Mouse (Mus musculus) stomach, postnatal 0 days (tissue): ENCODE measurements at regions not wholly inside any gene's neighbourhood (a gene's known extent, or its start where the extent isn't known, plus 50 kb on each side); places are given as distances from the start of the nearest gene placed in this dataset.

Experiments
- ATAC-seq: fragments of 200-750 bp; cut with Nextera tagmentation; 2 replicates; pipeline ENCODE4 v1.8.0; 2017; ENCODE audit not compliant: low FRiP score, low TSS enrichment
- DNase-seq: peaks from one replicate; pipeline ENCODE4 v3.0.0-alpha.2; 2016; ENCODE audit warnings: low spot score
- H3K27ac ChIP-seq: fragments of 300-500 bp; sonication (generic); replicated peaks from 2 replicates; pipeline ENCODE4 v1.5.1; 2014; ENCODE audit warnings: mild to moderate bottlenecking, control low read depth
- H3K27me3 ChIP-seq: fragments of 300-500 bp; sonication (generic); 2 replicates; pipeline ENCODE4 v1.6.1; 2014; ENCODE audit warnings: low read length; ENCODE audit not compliant: control insufficient read depth, insufficient read depth
- H3K36me3 ChIP-seq: fragments of 300-500 bp; sonication (generic); 2 replicates; pipeline ENCODE4 v1.6.1; 2014; ENCODE audit warnings: low read length, mixed read lengths; ENCODE audit not compliant: control insufficient read depth, insufficient read depth
- H3K4me1 ChIP-seq: fragments of 300-500 bp; sonication (generic); replicated peaks from 2 replicates; pipeline ENCODE4 v1.6.1; 2014; ENCODE audit warnings: antibody characterized with exemption; ENCODE audit not compliant: control insufficient read depth, insufficient read depth
- H3K4me2 ChIP-seq: fragments of 300-500 bp; sonication (generic); replicated peaks from 2 replicates; pipeline ENCODE4 v1.6.1; 2014; ENCODE audit warnings: low read depth, mild to moderate bottlenecking, control low read depth, moderate library complexity
- H3K4me3 ChIP-seq: fragments of 300-500 bp; sonication (generic); 2 replicates; pipeline ENCODE4 v1.5.1; 2014; ENCODE audit warnings: low read depth, low read length, control low read depth
- H3K9ac ChIP-seq: fragments of 300-500 bp; sonication (generic); 2 replicates; pipeline ENCODE4 v1.6.1; 2014; ENCODE audit warnings: mild to moderate bottlenecking, low read length, control low read depth, mixed read lengths
- H3K9me3 ChIP-seq: fragments of 300-500 bp; sonication (generic); 2 replicates; pipeline ENCODE4 v1.6.1; 2016; ENCODE audit warnings: low read length; ENCODE audit not compliant: control insufficient read depth
- CTCF ChIP-seq: IDR thresholded peaks from 2 replicates; pipeline ENCODE4 v1.5.1; 2016; ENCODE audit warnings: antibody characterized with exemption, low read depth, mild to moderate bottlenecking, moderate library complexity
- EP300 ChIP-seq: optimal IDR thresholded peaks from 2 replicates; pipeline ENCODE3; 2016; ENCODE audit warnings: antibody characterized with exemption
- WGBS: fragments of 180-500 bp; shearing (Covaris S2); extraction: QIAGEN DNeasy Blood & Tissue Kit; methylation state at CpG from one replicate; pipeline ENCODE4 v1.1.7; 2014; 5-methylcytosine and 5-hydroxymethylcytosine counted together

GRCm38 (mm10) chr6:147774626-147775025 lies 272.4 kb upstream of the Far2 start:
- Histone ChIP-seq H3K4me1 (no peaks in the 10 kb centered on the region), H3K4me3 (no peak overlapping the region), H3K27ac (no peak overlapping the region), H3K9ac (no peak overlapping the region), H3K36me3 (no peaks in the 10 kb centered on the region), H3K9me3 (no peaks in the 10 kb centered on the region), H3K27me3 (no peaks in the 10 kb centered on the region), H3K4me2 (no peak overlapping the region)
- no peak for DNase-seq
- ATAC-seq, result no peak
- TF ChIP-seq CTCF, result no peak
- TF ChIP-seq EP300, result no peak
- 79% methylated on average over 6 of the region's 6 CpGs for WGBS

DNA sequence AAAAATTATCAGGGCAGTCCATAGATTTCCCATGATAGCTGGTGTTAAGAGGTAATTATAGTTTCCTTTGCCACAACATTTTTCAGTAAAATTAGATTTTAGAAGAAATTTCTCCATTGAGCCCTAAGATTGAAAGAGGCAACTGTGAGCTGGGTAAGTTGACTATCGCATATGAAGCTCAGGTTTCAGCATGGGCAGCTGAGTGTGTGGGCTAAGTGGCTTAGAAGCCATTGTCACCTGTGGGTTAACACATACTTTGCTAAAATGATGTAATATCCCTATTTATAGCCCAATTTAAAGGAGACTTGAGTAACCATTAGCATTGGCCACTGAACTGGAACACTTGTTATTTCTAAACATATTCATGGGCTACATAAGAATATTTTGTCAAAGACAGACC lies 267.6 kb upstream of the Far2 start:
- Histone ChIP-seq H3K4me3 (no peak overlapping the region), H3K9me3 (no peaks in the 10 kb centered on the region), H3K9ac (no peak overlapping the region), H3K4me1 (no peaks in the 10 kb centered on the region), H3K27ac (no peak overlapping the region), H3K27me3 (no peaks in the 10 kb centered on the region), H3K4me2 (no peak overlapping the region), H3K36me3 (no peaks in the 10 kb centered on the region)
- DNase-seq, result no peak
- TF ChIP-seq EP300 (no peak), CTCF (no peak)
- ATAC-seq, result no peak
- WGBS, result 97% methylated on average over 1 of the region's 1 CpGs

GRCm38 (mm10) chr6:147784249-147784648 lies 262.8 kb upstream of the Far2 start:
- H3K27me3 ChIP-seq, result no peaks in the 10 kb centered on the region
- DNase-seq (no peak), ATAC-seq (no peak)
- TF ChIP-seq CTCF (no peak), EP300 (no peak)
- H3K4me1 ChIP-seq, result no peaks in the 10 kb centered on the region
- no peak overlapping the region for H3K4me3 ChIP-seq
- no peak overlapping the region for H3K4me2 ChIP-seq
- H3K9ac ChIP-seq, result no peak overlapping the region
- H3K27ac ChIP-seq, result no peak overlapping the region
- no peaks in the 10 kb centered on the region for H3K9me3 ChIP-seq
- 61% methylated on average over 2 of the region's 2 CpGs for WGBS
- H3K36me3 ChIP-seq, result no peaks in the 10 kb centered on the region

DNA sequence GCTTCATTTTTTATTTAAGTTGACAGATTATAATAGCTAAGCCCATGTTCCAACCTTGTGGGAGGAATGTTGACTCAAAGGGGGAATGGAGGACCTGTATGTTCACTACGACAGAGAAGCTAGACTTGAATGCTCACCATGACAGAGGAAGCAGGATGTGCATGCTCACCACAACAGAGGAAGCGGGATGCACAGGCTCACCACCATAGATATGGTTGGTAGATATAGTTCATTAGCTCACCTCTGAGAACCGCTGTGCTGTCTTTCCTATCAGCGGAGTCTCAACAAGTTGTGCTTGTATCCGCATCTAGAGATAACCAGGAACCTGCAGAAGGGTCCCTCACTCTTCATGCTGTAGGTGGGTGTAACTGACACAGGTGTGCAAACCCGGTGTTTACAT lies 262.2 kb upstream of the Far2 start:
- Histone ChIP-seq H3K27ac (no peak overlapping the region), H3K36me3 (no peaks in the 10 kb centered on the region), H3K27me3 (no peaks in the 10 kb centered on the region), H3K9me3 (no peaks in the 10 kb centered on the region), H3K4me2 (no peak overlapping the region), H3K9ac (no peak overlapping the region), H3K4me3 (no peak overlapping the region), H3K4me1 (no peaks in the 10 kb centered on the region)
- ATAC-seq, result no peak
- no peak for DNase-seq
- no peak for TF ChIP-seq CTCF
- TF ChIP-seq EP300, result no peak
- 87% methylated on average over 6 of the region's 6 CpGs for WGBS

GRCm38 (mm10) chr6:147788095-147788494 lies 259.0 kb upstream of the Far2 start:
- no peak for ATAC-seq
- Histone ChIP-seq H3K4me3 (no peak overlapping the region), H3K27ac (no peak overlapping the region), H3K27me3 (no peaks in the 10 kb centered on the region), H3K36me3 (no peaks in the 10 kb centered on the region), H3K4me1 (no peaks in the 10 kb centered on the region), H3K9ac (no peak overlapping the region), H3K9me3 (no peaks in the 10 kb centered on the region), H3K4me2 (no peak overlapping the region)
- 80% methylated on average over 2 of the region's 2 CpGs for whole genome bisulfite sequencing
- DNase-seq, result no peak
- TF ChIP-seq CTCF, result no peak
- no peak for TF ChIP-seq EP300

DNA sequence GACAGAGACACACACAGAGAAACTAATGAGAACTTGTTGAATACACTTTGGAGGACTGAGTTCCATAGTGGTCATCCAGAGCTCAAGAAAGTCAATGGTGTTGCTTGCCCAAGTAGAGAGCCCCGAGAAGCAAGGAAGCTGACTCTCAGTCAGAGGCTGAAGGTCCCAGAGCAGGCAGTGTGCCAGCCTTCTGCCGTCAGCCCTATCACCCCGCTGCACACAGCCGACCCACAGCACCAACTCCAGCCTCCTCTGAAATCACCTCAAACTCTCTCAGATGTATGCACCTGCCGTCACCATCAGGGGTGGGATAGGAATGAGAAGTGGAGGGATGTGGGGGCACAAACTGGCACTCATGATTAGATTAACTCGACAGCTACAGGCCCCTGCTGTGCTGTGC lies 257.9 kb upstream of the Far2 start:
- no peaks in the 10 kb centered on the region for H3K27me3 ChIP-seq
- H3K9me3 ChIP-seq, result no peaks in the 10 kb centered on the region
- no peak overlapping the region for H3K4me2 ChIP-seq
- DNase-seq (no peak), ATAC-seq (no peak)
- H3K9ac ChIP-seq, result no peak overlapping the region
- no peak overlapping the region for H3K4me3 ChIP-seq
- no peak overlapping the region for H3K27ac ChIP-seq
- no peaks in the 10 kb centered on the region for H3K36me3 ChIP-seq
- H3K4me1 ChIP-seq, result no peaks in the 10 kb centered on the region
- WGBS, result 68% methylated on average over 6 of the region's 6 CpGs
- TF ChIP-seq CTCF (no peak), EP300 (no peak)

DNA sequence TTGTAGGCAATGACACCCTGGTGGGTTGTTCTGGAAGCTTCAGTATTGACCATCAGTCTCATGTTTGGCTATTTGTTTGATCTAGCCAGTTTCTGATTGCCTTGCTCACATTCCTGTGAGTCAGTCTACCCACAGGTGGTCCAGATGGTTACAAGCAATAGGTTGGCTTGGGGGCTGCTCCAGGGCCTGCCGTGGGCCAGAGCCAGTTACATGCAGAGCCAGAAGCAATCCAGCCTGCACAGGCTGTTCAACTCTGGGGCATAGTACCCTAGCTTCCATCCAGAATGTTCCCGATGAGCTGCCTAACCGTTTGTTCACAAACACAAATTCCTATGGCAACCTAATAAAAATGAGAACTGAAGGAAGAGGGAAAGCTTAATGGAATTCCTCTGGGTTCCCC lies 253.2 kb upstream of the Far2 start:
- H3K9me3 ChIP-seq, result no peaks in the 10 kb centered on the region
- no peak overlapping the region for H3K9ac ChIP-seq
- no peak for TF ChIP-seq CTCF
- no peak for TF ChIP-seq EP300
- no peak for DNase-seq
- no peak for ATAC-seq
- no peak overlapping the region for H3K27ac ChIP-seq
- H3K4me3 ChIP-seq, result no peak overlapping the region
- no peaks in the 10 kb centered on the region for H3K27me3 ChIP-seq
- H3K4me1 ChIP-seq, result no peaks in the 10 kb centered on the region
- WGBS, result 53% methylated on average over 3 of the region's 3 CpGs
- H3K36me3 ChIP-seq, result no peaks in the 10 kb centered on the region
- no peak overlapping the region for H3K4me2 ChIP-seq
